Mouse (Mus musculus) inflammation-experienced regulatory T-cells, adult 6 months (primary cell): ENCODE results near the gene Peli1. TPM values are rescaled to one million over a fixed set of nuclear protein-coding genes. Genes with fewer than 3 reads are reported as not detected.

Experiments used
- ATAC-seq: one replicate; pipeline ENCODE4 v1.8.0; 2017
- polyA plus RNA-seq, 3 experiments: library from polyadenylated mRNA; unstranded; fragments of 100-300 nt; shearing (Covaris generic); gene quantifications; one replicate each; pipeline ENCODE4 v1.2.1; 2017

Peli1 gene
- polyA plus RNA-seq: 10 to 100 TPM; 41.6 to 97.7 (median 96.1) TPM

- peak; percentile 90 for ATAC-seq
Observed at GRCm38 (mm10) chr11:21091067-21091427, at the start of gene Peli1. Peli1 (plus strand) TSS chr11:21091291.

GRCm38 (mm10) chr11:21042590-21042989 is 48.5 kb upstream of the Peli1 start:
- ATAC-seq: no peak

GRCm38 (mm10) chr11:21046188-21046587 is 44.9 kb upstream of the Peli1 start:
- no peak for ATAC-seq

GRCm38 (mm10) chr11:21047921-21048320 is 43.2 kb upstream of the Peli1 start:
- no peak for ATAC-seq

GRCm38 (mm10) chr11:21051716-21052115 is 39.4 kb upstream of the Peli1 start:
- ATAC-seq: no peak

GRCm38 (mm10) chr11:21054587-21054986 is 36.5 kb upstream of the Peli1 start:
- ATAC-seq: no peak

- no peak for ATAC-seq
Observed at GRCm38 (mm10) chr11:21056109-21056850, 34.8 kb upstream of the Peli1 start.

- no peak for ATAC-seq
Observed at GRCm38 (mm10) chr11:21057511-21058414, 33.3 kb upstream of the Peli1 start.

GRCm38 (mm10) chr11:21058415-21058781 is 32.7 kb upstream of the Peli1 start:
- ATAC-seq: no peak

- ATAC-seq: no peak
Observed at GRCm38 (mm10) chr11:21060386-21061074, 30.6 kb upstream of the Peli1 start.

- no peak for ATAC-seq
Observed at GRCm38 (mm10) chr11:21061075-21061403, 30.1 kb upstream of the Peli1 start.

- no peak for ATAC-seq
Observed at GRCm38 (mm10) chr11:21061431-21061830, 29.7 kb upstream of the Peli1 start.

GRCm38 (mm10) chr11:21062071-21062470 is 29.0 kb upstream of the Peli1 start:
- ATAC-seq: no peak

GRCm38 (mm10) chr11:21063271-21063670 is 27.8 kb upstream of the Peli1 start:
- ATAC-seq: no peak

GRCm38 (mm10) chr11:21079400-21079799 is 11.7 kb upstream of the Peli1 start:
- ATAC-seq: no peak

GRCm38 (mm10) chr11:21079851-21080362 is 11.2 kb upstream of the Peli1 start:
- no peak for ATAC-seq

- no peak for ATAC-seq
Observed at GRCm38 (mm10) chr11:21081169-21081568, 9.9 kb upstream of the Peli1 start.

GRCm38 (mm10) chr11:21082711-21083110 is 8.4 kb upstream of the Peli1 start:
- ATAC-seq: peak; percentile 91

- ATAC-seq: no peak
Observed at GRCm38 (mm10) chr11:21088356-21088755, 2.7 kb upstream of the Peli1 start.

GRCm38 (mm10) chr11:21089571-21089970 is 1.5 kb upstream of the Peli1 start:
- ATAC-seq: no peak

GRCm38 (mm10) chr11:21091428-21092405 is 626 bp downstream of the Peli1 start:
- peak; percentile 27 for ATAC-seq

GRCm38 (mm10) chr11:21092621-21093020 is 1.5 kb downstream of the Peli1 start:
- no peak for ATAC-seq
